In genomic region chr5:130369237-130369636, GRCm38 (mm10) we compare ENCODE assay signal across 12 mouse cellular contexts. TPM values are rescaled to one million over a fixed set of nuclear protein-coding genes. Genes with fewer than 3 reads are reported as not detected.
DNase-seq lines count a peak whose midpoint lies in the region; TF ChIP-seq lines count a peak whose summit lies in the region.
"Had no signal": no experiment of that assay in that cellular context is flagged by ENCODE, and none has a peak within 500 bp of the region (broad histone marks: within the 10 kb centered on the region; RNA-seq: fewer than 3 reads in every experiment).

Gene Caln1 (plus strand): TSS chr5:130369455.

- H3K36me3 ChIP-seq in ES-E14 (ENCODE audit: control insufficient read depth, insufficient read depth, low read length, poor library complexity, severe bottlenecking): no peaks in the 10 kb centered on the region

- TF ChIP-seq POLR2A in brain, embryonic 14.5 days (IDR thresholded peaks at IDR 0.05; ENCODE audit: borderline replicate concordance, extremely low read depth, insufficient read depth, insufficient read length, poor library complexity, severe bottlenecking): no peak

- no peak for DNase-seq in layer of hippocampus, adult 18-20 months (ENCODE audit: low spot score in 2 of 2)
- no peak for DNase-seq in layer of hippocampus, adult 9-11 months
- DNase-seq in ES-E14 (ENCODE audit: low read depth, low spot score): no peak
- peak; percentile 33 for DNase-seq in brain, embryonic 14.5 days (ENCODE audit: low read depth)
- DNase-seq in kidney, postnatal 25 days: peak; percentile 57 to 68
- DNase-seq in gastrocnemius, postnatal 10 days: no peak
- no peak for DNase-seq in gastrocnemius, adult 8-10 months (ENCODE audit: low spot score in 2 of 2)
- no peak for DNase-seq in heart, adult 18-20 months
- DNase-seq: heart, adult 11 months had no signal

- peak within 1 kb of the TSS; percentile 25 to 33; a peak in 2 of 4 replicates for H3K4me3 ChIP-seq in ES-E14 (ENCODE audit: insufficient read depth in 1 of 2, low read depth in 1 of 2, low read length in 2 of 2, poor library complexity in 1 of 2, severe bottlenecking in 1 of 2)

- no peaks in the 10 kb centered on the region for H3K9me3 ChIP-seq in ES-E14 (ENCODE audit: control insufficient read depth, insufficient read depth, low read depth, low read length)

- no peak within 1 kb of the TSS for H3K27ac ChIP-seq in ES-E14 (ENCODE audit: insufficient read depth, low read depth, low read length, poor library complexity, severe bottlenecking)

- H3K4me1 ChIP-seq in ES-E14 (ENCODE audit: control insufficient read depth in 2 of 2, insufficient read depth in 2 of 2, low read length in 2 of 2, poor library complexity in 1 of 2): no peaks in the 10 kb centered on the region

- no peak for TF ChIP-seq CTCF in brain, embryonic 14.5 days (IDR thresholded peaks at IDR 0.05; ENCODE audit: borderline replicate concordance, extremely low read depth, insufficient read depth, insufficient read length)

- no peak within 1 kb of the TSS for H3K9ac ChIP-seq in ES-E14 (ENCODE audit: insufficient read depth, low read depth, low read length, poor library complexity, severe bottlenecking)

- in situ Hi-C loops in ES-E14 (cut with MboI; ENCODE audit: low sequenced_read_pairs in 2 of 2, unreplicated experiment in 2 of 2): no loop called here

TF ChIP-seq in ES-E14, 5 proteins besides CTCF, POLR2A, EP300 and RAD21:
- no peak for TF ChIP-seq ZNF384 (IDR thresholded peaks at IDR 0.05; ENCODE audit: low read depth, low read length)
- no peak for TF ChIP-seq MAFK (IDR thresholded peaks at IDR 0.05; ENCODE audit: insufficient read depth, low read depth, low read length)
- no peak for TF ChIP-seq CHD2 (IDR thresholded peaks at IDR 0.05; ENCODE audit: low read depth, low read length)
- TF ChIP-seq ZC3H11A (IDR thresholded peaks at IDR 0.05; ENCODE audit: borderline replicate concordance, low read depth, low read length): no peak
- no peak for TF ChIP-seq HCFC1 (IDR thresholded peaks at IDR 0.05; ENCODE audit: borderline replicate concordance, insufficient read depth, low read length)
TF ChIP-seq in ES-E14: peak in this region for 0.

RNA-seq across cellular contexts. Expression of gene Caln1, which starts in this region (rescaled TPM):
- 100 to 1,000 TPM; 131 to 139 TPM for total RNA-seq in layer of hippocampus, adult 18-20 months (2021)
- total RNA-seq in ES-E14 (2012; rRNA removed): not detected in 2 replicates
- 3.1 and 6.9 TPM in 2 replicates for polyA plus RNA-seq in brain, embryonic 14.5 days (2012; rRNA removed)
- under 1 TPM; 0.36 to 0.56 TPM for total RNA-seq in gastrocnemius, postnatal 10 days (2021)
- under 1 TPM in 2 of 4 experiments, not detected in 2; 0.02 to 0.05 TPM for total RNA-seq in gastrocnemius, adult 8-10 months (2022)
- not detected for total RNA-seq in heart, adult 18-20 months (2021)
- total RNA-seq: common myeloid progenitor, adult 5-6 weeks; MEL; monocyte, adult 5-6 weeks had no signal

Comparison
In these comparisons a context has a peak if more than half of its experiments do, and no peak if none do; other contexts are left out.
1. RNA of gene Caln1 (total RNA-seq): 131 to 139 TPM in layer of hippocampus, adult 18-20 months; 0.36 to 0.56 TPM in gastrocnemius, postnatal 10 days, 0.02 to 0.05 TPM in gastrocnemius, adult 8-10 months, not detected in ES-E14 and not detected in heart, adult 18-20 months; every median in the first group is over 10 times any median in the second.
2. DNase-seq: peak in brain, embryonic 14.5 days (single experiment) and kidney, postnatal 25 days (2 of 2); none in layer of hippocampus, adult 18-20 months (0 of 2), layer of hippocampus, adult 9-11 months (single experiment), ES-E14 (single experiment), gastrocnemius, postnatal 10 days (single experiment), gastrocnemius, adult 8-10 months (0 of 2) and heart, adult 18-20 months (0 of 2).